ENCODE assay signal across 15 mouse cellular contexts in genomic region chr9:111563226-111563625, GRCm38 (mm10).
A peak's percentile ranks its signal among the peaks of the same experiment; 100 is the strongest.
DNase-seq lines count a peak whose midpoint lies in the region; ATAC-seq and TF ChIP-seq lines count a peak whose summit lies in the region.
"Had no signal": no experiment of that assay in that cellular context is flagged by ENCODE, and none has a peak within 500 bp of the region (broad histone marks: within the 10 kb centered on the region; RNA-seq: fewer than 3 reads in every experiment).

No protein-coding gene starts in this region.

- DNase-seq in heart, postnatal 25 days (ENCODE audit: low spot score) = no peak
- no peak for DNase-seq in spleen, adult 2 months (ENCODE audit: low read depth in 1 of 2, low spot score in 2 of 2)
- DNase-seq in spleen, postnatal 10 days (ENCODE audit: low spot score in 2 of 2) = no peak
- no peak for DNase-seq in adrenal gland, postnatal 10 days
- no peak for DNase-seq in cerebellum, postnatal 4 days (ENCODE audit: low spot score in 2 of 2)
- DNase-seq in cerebellum, adult 11-12 months = no peak
- DNase-seq: adrenal gland, postnatal 25 days; cerebellum, adult 2 months; lung, embryonic 14.5 days; spleen, adult 18-20 months; thymus, adult 2 months had no signal

- H3K36me3 ChIP-seq in heart, embryonic 14.5 days (ENCODE audit: control insufficient read depth, insufficient read depth, low read length) = no peaks in the 10 kb centered on the region
- H3K36me3 ChIP-seq in spleen, adult 2 months (ENCODE audit: control insufficient read depth, insufficient read depth, low read length) = no peaks in the 10 kb centered on the region
- H3K36me3 ChIP-seq in liver, embryonic 15.5 days (replicated peaks) = no peaks in the 10 kb centered on the region
- H3K36me3 ChIP-seq: heart, embryonic 12.5 days; midbrain, embryonic 10.5 days had no signal

- intact Hi-C loops in heart, postnatal 25 days (cut with DNase I) = no loop called here

- peak overlapping the region; percentile 5 for H3K4me2 ChIP-seq in heart, embryonic 14.5 days (ENCODE audit: low read length)
- peak overlapping the region; percentile 36 for H3K4me2 ChIP-seq in liver, embryonic 15.5 days
- H3K4me2 ChIP-seq: heart, embryonic 12.5 days; lung, embryonic 14.5 days had no signal

- H3K4me1 ChIP-seq in heart, embryonic 14.5 days (ENCODE audit: control insufficient read depth in 2 of 2, insufficient read depth in 2 of 2, low read length in 2 of 2) = peaks cover 6 to 8% of the 10 kb centered on the region in 2 experiments; a peak in 3 of 4 replicates
- H3K4me1 ChIP-seq in spleen, adult 2 months (ENCODE audit: control insufficient read depth, insufficient read depth, insufficient read length) = peaks cover 9% of the 10 kb centered on the region; the same call in 1 of the 2 replicates
- no peaks in the 10 kb centered on the region for H3K4me1 ChIP-seq in liver, embryonic 15.5 days (replicated peaks)
- H3K4me1 ChIP-seq: midbrain, embryonic 10.5 days had no signal

- H3K9me3 ChIP-seq in heart, embryonic 14.5 days (ENCODE audit: control insufficient read depth, low read length) = no peaks in the 10 kb centered on the region
- H3K9me3 ChIP-seq in liver, embryonic 15.5 days (replicated peaks) = no peaks in the 10 kb centered on the region
- H3K9me3 ChIP-seq: heart, embryonic 12.5 days; midbrain, embryonic 10.5 days had no signal

- H3K9ac ChIP-seq in heart, embryonic 14.5 days (ENCODE audit: low read length) = no peak overlapping the region
- H3K9ac ChIP-seq in liver, embryonic 15.5 days = no peak overlapping the region
- H3K9ac ChIP-seq: heart, embryonic 12.5 days; lung, embryonic 14.5 days had no signal

- H3K27ac ChIP-seq in heart, embryonic 14.5 days (replicated peaks in 1 of 2; ENCODE audit: control insufficient read depth in 1 of 2, insufficient read depth in 1 of 2, low read depth in 2 of 2, low read length in 2 of 2) = no peak overlapping the region
- no peak overlapping the region for H3K27ac ChIP-seq in spleen, adult 2 months (ENCODE audit: insufficient read depth, low read length)
- no peak overlapping the region for H3K27ac ChIP-seq in liver, embryonic 15.5 days (replicated peaks)
- H3K27ac ChIP-seq: midbrain, embryonic 10.5 days had no signal

- TF ChIP-seq CTCF in spleen, adult 2 months (IDR thresholded peaks at IDR 0.05; ENCODE audit: extremely low read depth, insufficient read depth, insufficient read length, insufficient replicate concordance) = no peak

- no peak overlapping the region for H3K4me3 ChIP-seq in heart, embryonic 14.5 days (ENCODE audit: control insufficient read depth in 1 of 2, insufficient read depth in 1 of 2, low read depth in 1 of 2, low read length in 2 of 2)
- H3K4me3 ChIP-seq in spleen, adult 2 months (ENCODE audit: extremely low read depth, insufficient read depth, insufficient read length) = peak overlapping the region; percentile 14; the same call in 1 of the 2 replicates
- no peak overlapping the region for H3K4me3 ChIP-seq in liver, embryonic 15.5 days (replicated peaks)
- H3K4me3 ChIP-seq: heart, embryonic 12.5 days; midbrain, embryonic 10.5 days had no signal

- no peak for ATAC-seq in heart, embryonic 14.5 days (ENCODE audit: insufficient number of reproducible peaks, insufficient read depth, low FRiP score, low read depth)
- ATAC-seq in liver, embryonic 15.5 days (ENCODE audit: insufficient read depth) = no peak

- no peaks in the 10 kb centered on the region for H3K27me3 ChIP-seq in heart, embryonic 14.5 days (ENCODE audit: control insufficient read depth, insufficient read depth, low read length)
- H3K27me3 ChIP-seq in spleen, adult 2 months (ENCODE audit: control insufficient read depth, insufficient read depth, low read length) = no peaks in the 10 kb centered on the region
- no peaks in the 10 kb centered on the region for H3K27me3 ChIP-seq in liver, embryonic 15.5 days
- H3K27me3 ChIP-seq: heart, embryonic 12.5 days had no signal

- TF ChIP-seq POLR2A in spleen, adult 2 months (IDR thresholded peaks at IDR 0.05; ENCODE audit: low read depth, low read length) = no peak

- WGBS in heart, embryonic 14.5 days = 67% methylated on average over 7 of the region's 7 CpGs
- 24% methylated on average over 7 of the region's 7 CpGs for WGBS in spleen, adult 2 months
- WGBS in liver, embryonic 15.5 days (ENCODE audit: insufficient replicate concordance) = 30% methylated on average over 7 of the region's 7 CpGs
